In genomic region chr3:83110163-83110562, GRCm38 (mm10) we compare ENCODE assay signal across 8 mouse cellular contexts. TPM values are rescaled to one million over a fixed set of nuclear protein-coding genes. Genes with fewer than 3 reads are reported as not detected.
A peak's percentile ranks its signal among the peaks of the same experiment; 100 is the strongest.
DNase-seq lines count a peak whose midpoint lies in the region; ATAC-seq and TF ChIP-seq lines count a peak whose summit lies in the region.

No protein-coding gene starts in this region.

- no peak overlapping the region for H3K4me3 ChIP-seq in heart, postnatal 0 days (ENCODE audit: low read depth, low read length)
- no peak overlapping the region for H3K4me3 ChIP-seq in ES-E14 (ENCODE audit: insufficient read depth in 1 of 2, low read depth in 1 of 2, low read length in 2 of 2, poor library complexity in 1 of 2, severe bottlenecking in 1 of 2)
- no peak overlapping the region for H3K4me3 ChIP-seq in forebrain, embryonic 14.5 days (ENCODE audit: low read depth, low read length)

- no peak overlapping the region for H3K9ac ChIP-seq in heart, postnatal 0 days (replicated peaks; ENCODE audit: low read depth, low read length)
- no peak overlapping the region for H3K9ac ChIP-seq in ES-E14 (ENCODE audit: insufficient read depth, low read depth, low read length, poor library complexity, severe bottlenecking)
- H3K9ac ChIP-seq in forebrain, embryonic 14.5 days (ENCODE audit: low read length), result no peak overlapping the region

- H3K9me3 ChIP-seq in heart, postnatal 0 days (replicated peaks; ENCODE audit: control insufficient read depth, low read length), result no peaks in the 10 kb centered on the region
- no peaks in the 10 kb centered on the region for H3K9me3 ChIP-seq in ES-E14 (ENCODE audit: control insufficient read depth, insufficient read depth, low read depth, low read length)
- H3K9me3 ChIP-seq in forebrain, embryonic 14.5 days (replicated peaks; ENCODE audit: control insufficient read depth, low read length), result no peaks in the 10 kb centered on the region

- no peak overlapping the region for H3K27ac ChIP-seq in heart, postnatal 0 days (ENCODE audit: low read depth)
- no peak overlapping the region for H3K27ac ChIP-seq in ES-E14 (ENCODE audit: insufficient read depth, low read depth, low read length, poor library complexity, severe bottlenecking)
- H3K27ac ChIP-seq in forebrain, embryonic 14.5 days (ENCODE audit: low read depth, low read length), result no peak overlapping the region

- DNase-seq in heart, postnatal 0 days (ENCODE audit: low spot score), result peak; percentile 73
- no peak for DNase-seq in heart, postnatal 36 days
- DNase-seq in ES-E14 (ENCODE audit: low read depth, low spot score), result no peak
- peak; percentile 87 for DNase-seq in forebrain, embryonic 14.5 days (ENCODE audit: low spot score)
- DNase-seq in urinary bladder, adult 2 months (ENCODE audit: low spot score), result no peak
- no peak for DNase-seq in cerebellum, adult 9-11 months
- no peak for DNase-seq in cerebellum, adult 8-10 months

- TF ChIP-seq CTCF in heart, postnatal 0 days (IDR thresholded peaks at IDR 0.05; ENCODE audit: low read depth), result peak; percentile 80

- H3K27me3 ChIP-seq in heart, postnatal 0 days (ENCODE audit: control insufficient read depth, insufficient read depth, low read length), result no peaks in the 10 kb centered on the region
- no peaks in the 10 kb centered on the region for H3K27me3 ChIP-seq in forebrain, embryonic 14.5 days (replicated peaks; ENCODE audit: control insufficient read depth, insufficient read depth, low read length)

- no peak for TF ChIP-seq EP300 in heart, postnatal 0 days (IDR thresholded peaks at IDR 0.05; ENCODE audit: low read depth)

- ATAC-seq in heart, postnatal 0 days (ENCODE audit: insufficient read depth, low read depth), result no peak
- ATAC-seq in forebrain, embryonic 14.5 days, result peak; percentile 79
- ATAC-seq in megakaryocyte-erythroid progenitor cell, adult 5-6 weeks (replicated peaks; ENCODE audit: low FRiP score, low TSS enrichment, poor library complexity, severe bottlenecking), result 0 out of 2 replicates have a peak, but pooled peaks have one; percentile 59

- H3K4me1 ChIP-seq in heart, postnatal 0 days (ENCODE audit: control insufficient read depth, insufficient read depth), result no peaks in the 10 kb centered on the region
- no peaks in the 10 kb centered on the region; a peak in 1 of 4 replicates for H3K4me1 ChIP-seq in ES-E14 (ENCODE audit: control insufficient read depth in 2 of 2, insufficient read depth in 2 of 2, low read length in 2 of 2, poor library complexity in 1 of 2)
- peaks cover 2% of the 10 kb centered on the region; the same call in 1 of the 2 replicates for H3K4me1 ChIP-seq in forebrain, embryonic 14.5 days (ENCODE audit: control insufficient read depth, insufficient read depth, low read length)

- no peaks in the 10 kb centered on the region for H3K36me3 ChIP-seq in heart, postnatal 0 days (replicated peaks; ENCODE audit: control insufficient read depth, insufficient read depth, low read length)
- no peaks in the 10 kb centered on the region for H3K36me3 ChIP-seq in ES-E14 (ENCODE audit: control insufficient read depth, insufficient read depth, low read length, poor library complexity, severe bottlenecking)
- no peaks in the 10 kb centered on the region for H3K36me3 ChIP-seq in forebrain, embryonic 14.5 days (ENCODE audit: control insufficient read depth, insufficient read depth, low read length)

- in situ Hi-C loops in ES-E14 (cut with MboI; ENCODE audit: low sequenced_read_pairs in 2 of 2, unreplicated experiment in 2 of 2), result no loop called here

- no peak overlapping the region for H3K4me2 ChIP-seq in heart, postnatal 0 days (ENCODE audit: low read depth, low read length)
- no peak overlapping the region for H3K4me2 ChIP-seq in forebrain, embryonic 14.5 days (ENCODE audit: low read length)

- intact Hi-C loops in heart, postnatal 36 days (cut with DNase I), result loop anchor here (1.0 to 2.0 kb wide), 2 partner anchors 113 to 163 kb away; no protein-coding TSS in a partner anchor

- WGBS in heart, postnatal 0 days, result 22% methylated on average over 4 of the region's 4 CpGs
- 29% methylated on average over 4 of the region's 4 CpGs for WGBS in forebrain, embryonic 14.5 days

TF ChIP-seq in ES-E14, 5 proteins besides CTCF, POLR2A, EP300 and RAD21:
- no peak for TF ChIP-seq HCFC1 (IDR thresholded peaks at IDR 0.05; ENCODE audit: borderline replicate concordance, insufficient read depth, low read length)
- peak; percentile 90 for TF ChIP-seq ZNF384 (IDR thresholded peaks at IDR 0.05; ENCODE audit: low read depth, low read length)
- no peak for TF ChIP-seq ZC3H11A (IDR thresholded peaks at IDR 0.05; ENCODE audit: borderline replicate concordance, low read depth, low read length)
- TF ChIP-seq MAFK (IDR thresholded peaks at IDR 0.05; ENCODE audit: insufficient read depth, low read depth, low read length), result no peak

RNA-seq across cellular contexts. Expression of gene Dchs2, which starts 17.6 kb away (rescaled TPM):
- total RNA-seq in heart, postnatal 0 days (2014; rRNA removed; ENCODE audit: low replicate concordance), result 0.19 and 1.1 TPM in 2 replicates
- 0.04 TPM in 2 replicates for polyA plus RNA-seq in heart, postnatal 0 days (2015; fragmentation: Nextera tagmentation; extraction: Ambion mirVana)
- under 1 TPM; 0.54 to 0.75 TPM for total RNA-seq in heart, postnatal 36 days (2021)
- total RNA-seq in ES-E14 (2012; rRNA removed), result 0.22 and 0.32 TPM in 2 replicates
- 0.27 and 0.45 TPM in 2 replicates for polyA plus RNA-seq in forebrain, embryonic 14.5 days (2014; fragmentation: Nextera tagmentation; extraction: Ambion mirVana)
- not detected in 2 replicates for total RNA-seq in megakaryocyte-erythroid progenitor cell, adult 5-6 weeks (2014; fragmentation: Nextera tagmentation)
- total RNA-seq in megakaryocyte-erythroid progenitor cell, adult 5-6 weeks (2017), result not detected in 2 replicates
- 0.17 and 0.25 TPM in 2 replicates for polyA plus RNA-seq in urinary bladder, adult 2 months (2012; rRNA removed)

RNA-seq across cellular contexts. Expression of gene Plrg1, which starts 54.8 kb away (rescaled TPM):
- 46.2 and 61.9 TPM in 2 replicates for total RNA-seq in heart, postnatal 0 days (2014; rRNA removed; ENCODE audit: low replicate concordance)
- 40.8 and 43.4 TPM in 2 replicates for polyA plus RNA-seq in heart, postnatal 0 days (2015; fragmentation: Nextera tagmentation; extraction: Ambion mirVana)
- total RNA-seq in heart, postnatal 36 days (2021), result 10 to 100 TPM; 27.7 to 28.4 TPM
- total RNA-seq in ES-E14 (2012; rRNA removed), result 71.4 and 81.7 TPM in 2 replicates
- polyA plus RNA-seq in forebrain, embryonic 14.5 days (2014; fragmentation: Nextera tagmentation; extraction: Ambion mirVana), result 140 and 145 TPM in 2 replicates
- 66.7 and 68.1 TPM in 2 replicates for total RNA-seq in megakaryocyte-erythroid progenitor cell, adult 5-6 weeks (2014; fragmentation: Nextera tagmentation)
- 85.2 and 117 TPM in 2 replicates for total RNA-seq in megakaryocyte-erythroid progenitor cell, adult 5-6 weeks (2017)
- polyA plus RNA-seq in urinary bladder, adult 2 months (2012; rRNA removed), result 47.6 and 52.4 TPM in 2 replicates

Comparison
In these comparisons a context has a peak if more than half of its experiments do, and no peak if none do; other contexts are left out.
1. DNase-seq: peak in heart, postnatal 0 days (single experiment) and forebrain, embryonic 14.5 days (single experiment); none in heart, postnatal 36 days (0 of 2), ES-E14 (single experiment), urinary bladder, adult 2 months (single experiment), cerebellum, adult 9-11 months (single experiment) and cerebellum, adult 8-10 months (single experiment).